Mouse (Mus musculus): ENCODE measurements around the gene Plekhg4.

The Plekhg4 gene

GRCm38 (mm10) chr8:105349096-105349771 is 23.8 kb upstream of the Plekhg4 start:
- no peak for DNase-seq (ENCODE audit: low spot score)

GRCm38 (mm10) chr8:105350186-105350585 is 22.9 kb upstream of the Plekhg4 start:
- no peak for DNase-seq (ENCODE audit: low spot score)

- DNase-seq (ENCODE audit: low spot score), result no peak
These were observed 19.4 kb upstream of the Plekhg4 start for GRCm38 (mm10) chr8:105353583-105354135.

GRCm38 (mm10) chr8:105354549-105354948 is 18.5 kb upstream of the Plekhg4 start:
- no peak for DNase-seq (ENCODE audit: low spot score)

- DNase-seq (ENCODE audit: low spot score), result no peak
These were observed 17.7 kb upstream of the Plekhg4 start for GRCm38 (mm10) chr8:105355179-105356024.

GRCm38 (mm10) chr8:105356681-105357080 is 16.4 kb upstream of the Plekhg4 start:
- no peak for DNase-seq (ENCODE audit: low spot score)

GRCm38 (mm10) chr8:105359208-105359607 is 13.9 kb upstream of the Plekhg4 start:
- DNase-seq (ENCODE audit: low spot score), result no peak

GRCm38 (mm10) chr8:105359646-105360045 is 13.4 kb upstream of the Plekhg4 start:
- no peak for DNase-seq (ENCODE audit: low spot score)

GRCm38 (mm10) chr8:105361751-105362702 is 11.0 kb upstream of the Plekhg4 start:
- no peak for DNase-seq (ENCODE audit: low spot score)

GRCm38 (mm10) chr8:105367107-105367506 is 6.0 kb upstream of the Plekhg4 start:
- no peak for DNase-seq (ENCODE audit: low spot score)

- DNase-seq (ENCODE audit: low spot score), result no peak
These were observed 601 bp upstream of the Plekhg4 start for GRCm38 (mm10) chr8:105372473-105372872.

GRCm38 (mm10) chr8:105374513-105374966 is 1.5 kb downstream of the Plekhg4 start:
- peak; percentile 25 for DNase-seq (ENCODE audit: low spot score)

GRCm38 (mm10) chr8:105378673-105379072 is 5.6 kb downstream of the Plekhg4 start:
- no peak for DNase-seq (ENCODE audit: low spot score)

GRCm38 (mm10) chr8:105380308-105380707 is 7.2 kb downstream of the Plekhg4 start:
- no peak for DNase-seq (ENCODE audit: low spot score)

GRCm38 (mm10) chr8:105384070-105384469 is 11.0 kb downstream of the Plekhg4 start:
- no peak for DNase-seq (ENCODE audit: low spot score)

- no peak for DNase-seq (ENCODE audit: low spot score)
These were observed 14.1 kb downstream of the Plekhg4 start for GRCm38 (mm10) chr8:105387151-105387550.

- no peak for DNase-seq (ENCODE audit: low spot score)
These were observed 16.0 kb downstream of the Plekhg4 start for GRCm38 (mm10) chr8:105389096-105389495.

- DNase-seq (ENCODE audit: low spot score), result no peak
These were observed 20.2 kb downstream of the Plekhg4 start for GRCm38 (mm10) chr8:105393089-105393787.

- no peak for DNase-seq (ENCODE audit: low spot score)
These were observed 20.8 kb downstream of the Plekhg4 start for GRCm38 (mm10) chr8:105393915-105394314.

GRCm38 (mm10) chr8:105397747-105398146 is 24.7 kb downstream of the Plekhg4 start:
- DNase-seq (ENCODE audit: low spot score), result no peak

GRCm38 (mm10) chr8:105400016-105400415 is 26.9 kb downstream of the Plekhg4 start:
- DNase-seq (ENCODE audit: low spot score), result no peak
